Mouse (Mus musculus) lung, embryonic 16.5 days (tissue): Measurements from ENCODE around the gene Edf1. TPM values are rescaled to one million over a fixed set of nuclear protein-coding genes. Genes with fewer than 3 reads are reported as not detected.

Source experiments
- ATAC-seq: fragments of 200-750 bp; cut with Nextera tagmentation; 2 replicates; pipeline ENCODE4 v1.8.0; 2017; ENCODE audit warnings: low read depth, mild to moderate bottlenecking, moderate library complexity
- H3K27ac ChIP-seq: fragments of 300-500 bp; sonication (generic); 2 replicates; pipeline ENCODE4 v1.5.1; 2014; ENCODE audit warnings: mild to moderate bottlenecking, control low read depth, low read length
- H3K27me3 ChIP-seq: fragments of 300-500 bp; sonication (generic); 2 replicates; pipeline ENCODE4 v1.6.1; 2014; ENCODE audit warnings: low read depth, low read length, mixed read lengths; ENCODE audit not compliant: control insufficient read depth, insufficient read depth
- H3K36me3 ChIP-seq: fragments of 300-500 bp; sonication (generic); 2 replicates; pipeline ENCODE4 v1.6.1; 2014; ENCODE audit warnings: low read length; ENCODE audit not compliant: control insufficient read depth, insufficient read depth
- H3K4me1 ChIP-seq: fragments of 300-500 bp; sonication (generic); replicated peaks from 2 replicates; pipeline ENCODE4 v1.6.1; 2014; ENCODE audit warnings: low read length, mixed read lengths; ENCODE audit not compliant: control insufficient read depth, insufficient read depth
- H3K4me2 ChIP-seq: fragments of 300-500 bp; sonication (generic); 2 replicates; pipeline ENCODE4 v1.6.1; 2014; ENCODE audit warnings: low read depth, low read length, control low read depth
- H3K4me3 ChIP-seq: fragments of 300-500 bp; sonication (generic); 2 replicates; pipeline ENCODE4 v1.5.1; 2014; ENCODE audit warnings: mild to moderate bottlenecking, low read length, control low read depth
- H3K9ac ChIP-seq: fragments of 300-500 bp; sonication (generic); 2 replicates; pipeline ENCODE4 v1.6.1; 2014; ENCODE audit warnings: low read length, control low read depth
- H3K9me3 ChIP-seq: fragments of 300-500 bp; sonication (generic); 2 replicates; pipeline ENCODE4 v1.6.1; 2016; ENCODE audit warnings: low read length; ENCODE audit not compliant: control insufficient read depth
- WGBS: fragments of 180-500 bp; shearing (Covaris S2); extraction: QIAGEN DNeasy Blood & Tissue Kit; methylation state at CpG from one replicate; pipeline ENCODE4 v1.1.7; 2014; 5-methylcytosine and 5-hydroxymethylcytosine counted together
- polyA plus RNA-seq: library from polyadenylated mRNA; unstranded; fragments of >200 nt; fragmentation: Nextera tagmentation; extraction: Ambion mirVana; gene quantifications from 2 replicates; pipeline ENCODE4 v1.2.1, GENCODE M21; 2015

Gene Edf1
- 319 and 355 TPM in 2 replicates for polyA plus RNA-seq

- Histone ChIP-seq H3K9me3 (no peaks in the 10 kb centered on the region), H3K9ac (peak within 1 kb of the TSS; percentile 96), H3K36me3 (peaks cover 18% of the 10 kb centered on the region), H3K4me3 (peak within 1 kb of the TSS; percentile 94), H3K27ac (peak within 1 kb of the TSS; percentile 81), H3K4me2 (peak within 1 kb of the TSS; percentile 82), H3K4me1 (peaks cover 18% of the 10 kb centered on the region), H3K27me3 (no peaks in the 10 kb centered on the region)
- under 1% methylated on average over 61 of the region's 61 CpGs for WGBS
- ATAC-seq = peak; percentile 99
Measured at GRCm38 (mm10) chr2:25557221-25557963, at the start of gene Edf1. Edf1 (plus strand) TSS chr2:25557847.

GRCm38 (mm10) chr2:25509912-25510311, 47.7 kb upstream of the Edf1 start:
- Histone ChIP-seq H3K36me3 (peaks cover 2% of the 10 kb centered on the region; the same call in 1 of the 2 replicates), H3K9ac (no peak overlapping the region), H3K27ac (no peak overlapping the region), H3K9me3 (no peaks in the 10 kb centered on the region), H3K4me1 (no peaks in the 10 kb centered on the region), H3K4me3 (no peak overlapping the region), H3K27me3 (no peaks in the 10 kb centered on the region), H3K4me2 (no peak overlapping the region)
- no peak for ATAC-seq
- 62% methylated on average over 3 of the region's 3 CpGs for WGBS

DNA sequence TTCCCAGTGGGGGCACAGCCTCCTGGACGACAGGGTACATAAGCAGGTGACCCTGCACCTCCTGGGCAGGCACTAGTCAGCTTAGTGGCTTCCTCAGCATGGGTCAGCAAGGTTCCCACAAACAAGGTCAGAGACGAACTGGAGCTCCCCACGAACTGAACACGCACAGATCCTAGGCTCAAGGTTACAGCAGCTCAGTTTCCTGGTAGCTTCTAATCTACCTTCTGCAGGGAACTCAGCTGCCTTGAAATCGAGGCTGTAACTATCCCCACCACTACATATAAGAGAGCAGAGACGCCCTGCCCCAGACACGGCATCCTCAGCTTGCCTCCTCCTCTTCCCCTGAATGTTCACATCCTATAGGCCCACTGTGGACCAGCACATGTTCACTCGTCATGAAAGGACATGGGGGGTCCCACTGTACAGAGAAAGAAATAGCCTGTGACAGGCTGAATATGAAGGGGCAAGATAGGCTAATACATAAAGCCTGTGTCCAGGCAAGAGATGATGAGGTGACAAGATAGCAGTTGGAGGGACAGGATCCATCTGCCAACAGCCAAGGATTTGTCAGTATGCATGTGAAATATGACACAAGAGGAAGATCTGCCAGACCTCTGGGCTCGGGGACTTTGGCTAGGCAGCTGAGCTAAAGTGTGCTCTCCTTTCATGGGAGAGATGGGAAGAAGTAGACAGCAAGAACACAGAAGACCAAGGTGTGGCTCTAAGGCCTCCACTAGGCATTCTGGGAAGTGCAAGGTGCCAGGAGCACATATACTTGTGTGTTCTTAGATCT, 30.9 kb upstream of the Edf1 start:
- ATAC-seq = no peak
- H3K4me1 ChIP-seq = no peaks in the 10 kb centered on the region
- H3K27ac ChIP-seq = no peak overlapping the region
- no peak overlapping the region for H3K4me2 ChIP-seq
- WGBS = 81% methylated on average over 9 of the region's 9 CpGs
- no peaks in the 10 kb centered on the region for H3K9me3 ChIP-seq
- H3K36me3 ChIP-seq = peaks cover 69% of the 10 kb centered on the region
- H3K4me3 ChIP-seq = no peak overlapping the region
- no peaks in the 10 kb centered on the region for H3K27me3 ChIP-seq
- no peak overlapping the region for H3K9ac ChIP-seq

DNA sequence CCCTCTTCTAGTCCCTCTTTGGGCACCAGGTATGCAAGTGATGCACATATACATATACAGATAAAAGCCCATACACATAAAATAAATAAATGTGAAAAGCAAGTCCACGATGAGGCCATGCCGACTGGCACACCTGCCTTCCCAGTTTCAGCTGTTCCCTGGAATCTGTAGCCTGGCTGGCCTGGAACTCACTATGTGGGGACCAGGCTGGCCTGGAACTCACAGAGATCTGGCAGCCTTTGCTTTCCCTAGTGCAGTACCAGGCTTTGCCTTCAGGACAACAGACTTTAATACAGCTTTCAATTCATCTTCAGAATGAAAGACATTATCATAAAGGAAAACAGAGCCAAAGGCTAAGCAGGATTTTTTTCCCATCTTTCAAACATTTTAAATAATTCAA, 23.9 kb upstream of the Edf1 start:
- 97% methylated on average over 2 of the region's 2 CpGs for WGBS
- H3K27ac ChIP-seq = no peak overlapping the region
- no peak overlapping the region for H3K4me3 ChIP-seq
- no peak overlapping the region for H3K9ac ChIP-seq
- H3K4me1 ChIP-seq = no peaks in the 10 kb centered on the region
- no peaks in the 10 kb centered on the region for H3K27me3 ChIP-seq
- no peak for ATAC-seq
- no peaks in the 10 kb centered on the region for H3K9me3 ChIP-seq
- peaks cover 36% of the 10 kb centered on the region for H3K36me3 ChIP-seq
- no peak overlapping the region for H3K4me2 ChIP-seq

DNA sequence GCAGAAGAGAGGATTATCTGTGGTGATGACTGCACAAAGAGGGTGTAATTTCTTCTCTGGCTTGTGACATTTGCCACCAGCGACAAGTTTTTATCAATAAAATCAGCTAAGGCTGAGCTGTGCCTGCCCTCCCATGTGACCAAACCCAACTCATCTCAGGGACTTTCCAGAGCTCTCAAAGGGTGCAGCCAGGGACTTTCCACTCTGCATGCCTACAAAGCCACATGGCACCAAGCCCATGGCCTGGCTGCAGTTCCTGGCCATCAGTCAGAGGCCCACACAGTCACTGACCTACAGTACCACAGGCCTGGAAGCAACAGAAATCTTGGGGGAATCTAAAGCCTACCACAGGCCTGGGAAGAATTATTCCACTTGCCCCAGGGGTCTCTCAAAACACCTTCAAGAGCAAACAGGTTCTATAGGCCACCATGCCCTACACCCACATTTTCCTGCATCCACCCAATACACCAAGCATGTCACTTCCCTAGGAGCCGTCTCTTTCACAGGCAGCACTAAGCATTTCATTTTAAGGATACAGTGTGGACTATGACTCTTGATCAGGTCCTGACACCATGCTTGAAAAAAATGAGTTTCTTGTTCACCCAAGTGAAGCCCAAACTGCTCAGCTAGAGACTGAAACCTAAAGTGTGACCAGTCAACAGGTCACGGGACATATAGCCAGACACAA, 23.3 kb upstream of the Edf1 start:
- 81% methylated on average over 3 of the region's 3 CpGs for WGBS
- Histone ChIP-seq H3K27ac (no peak overlapping the region), H3K9ac (no peak overlapping the region), H3K4me2 (no peak overlapping the region), H3K36me3 (peaks cover 30% of the 10 kb centered on the region), H3K4me1 (no peaks in the 10 kb centered on the region), H3K9me3 (no peaks in the 10 kb centered on the region), H3K27me3 (no peaks in the 10 kb centered on the region), H3K4me3 (no peak overlapping the region)
- ATAC-seq = no peak

DNA sequence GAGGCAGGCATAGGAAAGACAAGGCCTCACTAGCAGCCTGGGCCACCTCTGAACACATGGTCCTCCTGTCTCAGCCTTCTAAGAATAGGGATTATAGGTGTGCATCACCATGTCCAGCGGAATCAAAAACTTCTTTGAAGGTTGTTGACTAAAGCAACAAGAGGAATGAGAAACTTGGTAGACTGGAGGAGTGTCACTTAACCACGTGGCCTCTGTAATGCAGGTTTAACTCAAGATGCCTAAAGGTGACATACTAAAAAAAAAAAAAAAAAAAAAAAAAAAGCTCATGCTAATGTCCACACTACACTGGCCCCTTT, 22.8 kb upstream of the Edf1 start:
- Histone ChIP-seq H3K9me3 (no peaks in the 10 kb centered on the region), H3K4me3 (no peak overlapping the region), H3K27ac (no peak overlapping the region), H3K9ac (no peak overlapping the region), H3K27me3 (no peaks in the 10 kb centered on the region), H3K36me3 (peaks cover 25% of the 10 kb centered on the region), H3K4me1 (no peaks in the 10 kb centered on the region), H3K4me2 (no peak overlapping the region)
- 88% methylated on average over 2 of the region's 2 CpGs for WGBS
- no peak for ATAC-seq

GRCm38 (mm10) chr2:25536531-25536930, 21.1 kb upstream of the Edf1 start:
- H3K27ac ChIP-seq = no peak overlapping the region
- H3K27me3 ChIP-seq = no peaks in the 10 kb centered on the region
- no peak overlapping the region for H3K4me2 ChIP-seq
- no peak overlapping the region for H3K4me3 ChIP-seq
- WGBS = 70% methylated on average over 8 of the region's 8 CpGs
- no peak for ATAC-seq
- H3K9me3 ChIP-seq = no peaks in the 10 kb centered on the region
- H3K36me3 ChIP-seq = peaks cover 18% of the 10 kb centered on the region
- H3K9ac ChIP-seq = no peak overlapping the region
- H3K4me1 ChIP-seq = no peaks in the 10 kb centered on the region

DNA sequence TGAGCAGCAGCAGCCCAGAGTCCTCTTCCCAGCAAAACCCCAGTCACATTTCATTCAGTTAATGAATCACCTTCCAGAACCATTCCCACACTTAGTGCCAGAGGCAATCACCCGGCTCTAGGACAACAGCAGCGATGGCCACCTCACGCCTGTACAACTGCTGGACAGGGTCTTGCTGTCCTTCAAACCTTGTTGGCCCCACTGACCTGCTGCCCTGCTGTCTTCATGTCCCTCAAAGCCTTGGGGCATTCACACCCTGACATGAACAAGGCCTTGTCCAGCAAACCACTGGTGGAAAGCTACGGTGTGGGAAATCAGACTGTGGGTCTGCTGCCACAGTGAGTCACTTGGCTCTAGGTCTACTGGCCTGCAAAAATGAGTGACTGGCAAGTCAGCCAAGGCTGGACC, 17.1 kb upstream of the Edf1 start:
- Histone ChIP-seq H3K27ac (no peak overlapping the region), H3K4me2 (no peak overlapping the region), H3K4me1 (peaks cover 2% of the 10 kb centered on the region; the same call in 1 of the 2 replicates), H3K36me3 (peaks cover 9% of the 10 kb centered on the region), H3K9me3 (no peaks in the 10 kb centered on the region), H3K27me3 (no peaks in the 10 kb centered on the region), H3K4me3 (no peak overlapping the region), H3K9ac (no peak overlapping the region)
- 92% methylated on average over 4 of the region's 4 CpGs for WGBS
- no peak for ATAC-seq
